Mouse (Mus musculus): ENCODE data around the gene Speg. TPM values are rescaled to one million over a fixed set of nuclear protein-coding genes. Genes with fewer than 3 reads are reported as not detected.

Speg gene
- total RNA-seq, 1 experiment, result 31.2 TPM

- Histone ChIP-seq H3K4me1 (ENCODE audit: control insufficient read depth in 2 of 2, insufficient read depth in 2 of 2, low read length in 2 of 2, poor library complexity in 1 of 2) (peaks cover 2 to 12% of the 10 kb centered on the region in 2 experiments; a peak in 3 of 4 replicates), H3K9me3 (ENCODE audit: control insufficient read depth, insufficient read depth, low read depth, low read length) (no peaks in the 10 kb centered on the region), H3K9ac (ENCODE audit: insufficient read depth, low read depth, low read length, poor library complexity, severe bottlenecking) (no peak overlapping the region), H3K27ac (ENCODE audit: insufficient read depth, low read depth, low read length, poor library complexity, severe bottlenecking) (no peak overlapping the region), H3K4me3 (ENCODE audit: insufficient read depth in 1 of 2, low read depth in 1 of 2, low read length in 2 of 2, poor library complexity in 1 of 2, severe bottlenecking in 1 of 2) (no peak overlapping the region), H3K36me3 (ENCODE audit: control insufficient read depth, insufficient read depth, low read length, poor library complexity, severe bottlenecking) (peaks cover 2% of the 10 kb centered on the region; the same call in 1 of the 2 replicates)
- no peak for DNase-seq (ENCODE audit: low read depth, low spot score)
- in situ Hi-C loops (cut with MboI; ENCODE audit: low sequenced_read_pairs in 2 of 2, unreplicated experiment in 2 of 2), result no loop called here
- TF ChIP-seq ZNF384 (IDR thresholded peaks at IDR 0.05; ENCODE audit: low read depth, low read length) (no peak), MAFK (IDR thresholded peaks at IDR 0.05; ENCODE audit: insufficient read depth, low read depth, low read length) (no peak), HCFC1 (IDR thresholded peaks at IDR 0.05; ENCODE audit: borderline replicate concordance, insufficient read depth, low read length) (no peak), CHD2 (IDR thresholded peaks at IDR 0.05; ENCODE audit: low read depth, low read length) (no peak), ZC3H11A (IDR thresholded peaks at IDR 0.05; ENCODE audit: borderline replicate concordance, low read depth, low read length) (no peak)
These were observed 11.1 kb downstream of the Speg start for GRCm38 (mm10) chr1:75386149-75386548.

DNA sequence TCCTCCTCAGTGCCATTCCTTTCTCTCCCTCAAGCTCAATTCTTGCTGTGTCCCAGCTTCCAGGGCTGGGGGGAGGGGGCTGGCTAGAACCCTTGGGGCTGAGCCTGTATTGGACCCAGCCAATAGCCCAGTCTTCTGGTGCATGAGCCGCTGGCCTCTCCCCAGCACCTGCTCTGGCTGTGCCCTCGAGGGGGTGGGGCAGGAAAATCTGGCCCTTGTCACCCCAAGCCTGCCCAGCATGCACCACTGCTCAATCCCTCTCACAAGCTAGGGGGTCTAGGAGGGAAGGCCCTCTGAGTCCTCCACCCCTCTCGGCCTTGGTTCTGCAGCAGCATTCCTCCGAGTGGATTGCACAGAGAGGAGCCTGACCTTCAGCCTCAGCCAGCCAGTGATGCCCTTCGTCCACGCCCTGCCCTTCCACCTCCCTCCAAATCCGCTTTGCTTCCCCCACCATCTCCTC, 12.4 kb downstream of the Speg start:
- peaks cover 2% of the 10 kb centered on the region; the same call in 1 of the 2 replicates for H3K36me3 ChIP-seq (ENCODE audit: control insufficient read depth, insufficient read depth, low read length, poor library complexity, severe bottlenecking)
- no peaks in the 10 kb centered on the region for H3K9me3 ChIP-seq (ENCODE audit: control insufficient read depth, insufficient read depth, low read depth, low read length)
- H3K27ac ChIP-seq (ENCODE audit: insufficient read depth, low read depth, low read length, poor library complexity, severe bottlenecking), result no peak overlapping the region
- H3K4me3 ChIP-seq (ENCODE audit: insufficient read depth in 1 of 2, low read depth in 1 of 2, low read length in 2 of 2, poor library complexity in 1 of 2, severe bottlenecking in 1 of 2), result peak overlapping the region in 1 of 2 experiments; percentile 40; a peak in 1 of 4 replicates
- DNase-seq (ENCODE audit: low read depth, low spot score), result no peak
- no peak overlapping the region for H3K9ac ChIP-seq (ENCODE audit: insufficient read depth, low read depth, low read length, poor library complexity, severe bottlenecking)
- peaks cover 0 to 10% of the 10 kb centered on the region in 2 experiments; a peak in 1 of 4 replicates for H3K4me1 ChIP-seq (ENCODE audit: control insufficient read depth in 2 of 2, insufficient read depth in 2 of 2, low read length in 2 of 2, poor library complexity in 1 of 2)
- in situ Hi-C loops (cut with MboI; ENCODE audit: low sequenced_read_pairs in 2 of 2, unreplicated experiment in 2 of 2), result no loop called here
- no peak for TF ChIP-seq ZNF384 (IDR thresholded peaks at IDR 0.05; ENCODE audit: low read depth, low read length)
- TF ChIP-seq ZC3H11A (IDR thresholded peaks at IDR 0.05; ENCODE audit: borderline replicate concordance, low read depth, low read length), result no peak
- TF ChIP-seq MAFK (IDR thresholded peaks at IDR 0.05; ENCODE audit: insufficient read depth, low read depth, low read length), result no peak
- no peak for TF ChIP-seq CHD2 (IDR thresholded peaks at IDR 0.05; ENCODE audit: low read depth, low read length)
- TF ChIP-seq HCFC1 (IDR thresholded peaks at IDR 0.05; ENCODE audit: borderline replicate concordance, insufficient read depth, low read length), result no peak

DNA sequence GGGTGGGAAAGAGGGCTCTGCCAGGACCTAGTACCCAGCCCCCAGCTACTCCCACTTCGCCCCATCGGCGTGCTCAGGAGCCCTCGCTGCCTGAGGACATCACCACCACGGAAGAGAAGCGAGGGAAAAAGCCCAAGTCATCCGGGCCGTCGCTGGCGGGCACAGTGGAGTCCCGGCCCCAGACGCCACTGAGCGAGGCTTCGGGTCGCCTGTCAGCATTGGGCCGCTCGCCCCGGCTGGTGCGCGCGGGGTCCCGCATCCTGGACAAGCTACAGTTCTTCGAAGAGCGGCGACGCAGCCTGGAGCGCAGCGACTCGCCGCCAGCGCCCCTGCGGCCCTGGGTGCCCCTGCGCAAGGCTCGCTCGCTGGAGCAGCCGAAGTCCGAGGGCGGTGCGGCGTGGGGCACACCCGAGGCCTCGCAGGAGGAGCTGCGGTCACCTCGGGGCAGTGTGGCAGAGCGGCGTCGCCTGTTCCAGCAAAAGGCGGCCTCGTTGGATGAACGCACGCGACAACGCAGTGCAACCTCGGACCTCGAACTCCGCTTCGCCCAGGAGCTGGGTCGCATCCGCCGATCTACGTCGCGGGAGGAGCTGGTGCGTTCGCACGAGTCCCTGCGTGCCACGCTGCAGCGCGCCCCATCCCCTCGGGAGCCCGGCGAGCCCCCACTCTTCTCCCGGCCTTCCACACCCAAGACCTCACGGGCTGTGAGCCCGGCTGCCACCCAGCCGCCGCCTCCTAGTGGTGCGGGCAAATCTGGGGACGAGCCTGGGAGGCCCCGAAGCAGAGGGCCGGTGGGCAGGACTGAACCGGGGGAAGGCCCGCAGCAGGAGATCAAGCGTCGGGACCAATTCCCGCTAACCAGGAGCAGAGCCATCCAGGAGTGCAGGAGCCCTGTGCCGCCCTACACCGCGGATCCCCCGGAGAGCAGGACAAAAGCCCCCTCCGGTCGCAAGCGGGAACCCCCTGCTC, 13.1 kb downstream of the Speg start:
- H3K9ac ChIP-seq (ENCODE audit: insufficient read depth, low read depth, low read length, poor library complexity, severe bottlenecking), result peak overlapping the region; percentile 2
- peaks cover 0 to 8% of the 10 kb centered on the region in 2 experiments; a peak in 1 of 4 replicates for H3K4me1 ChIP-seq (ENCODE audit: control insufficient read depth in 2 of 2, insufficient read depth in 2 of 2, low read length in 2 of 2, poor library complexity in 1 of 2)
- TF ChIP-seq HCFC1 (IDR thresholded peaks at IDR 0.05; ENCODE audit: borderline replicate concordance, insufficient read depth, low read length) (no peak), MAFK (IDR thresholded peaks at IDR 0.05; ENCODE audit: insufficient read depth, low read depth, low read length) (no peak), CHD2 (IDR thresholded peaks at IDR 0.05; ENCODE audit: low read depth, low read length) (no peak), ZNF384 (IDR thresholded peaks at IDR 0.05; ENCODE audit: low read depth, low read length) (no peak), ZC3H11A (IDR thresholded peaks at IDR 0.05; ENCODE audit: borderline replicate concordance, low read depth, low read length) (no peak)
- in situ Hi-C loops (cut with MboI; ENCODE audit: low sequenced_read_pairs in 2 of 2, unreplicated experiment in 2 of 2), result no loop called here
- DNase-seq (ENCODE audit: low read depth, low spot score), result no peak
- no peak overlapping the region for H3K27ac ChIP-seq (ENCODE audit: insufficient read depth, low read depth, low read length, poor library complexity, severe bottlenecking)
- no peaks in the 10 kb centered on the region for H3K9me3 ChIP-seq (ENCODE audit: control insufficient read depth, insufficient read depth, low read depth, low read length)
- peaks cover 2% of the 10 kb centered on the region; the same call in 1 of the 2 replicates for H3K36me3 ChIP-seq (ENCODE audit: control insufficient read depth, insufficient read depth, low read length, poor library complexity, severe bottlenecking)
- H3K4me3 ChIP-seq (ENCODE audit: insufficient read depth in 1 of 2, low read depth in 1 of 2, low read length in 2 of 2, poor library complexity in 1 of 2, severe bottlenecking in 1 of 2), result peak overlapping the region; percentile 32 to 40; a peak in 3 of 4 replicates

- H3K4me3 ChIP-seq (ENCODE audit: insufficient read depth in 1 of 2, low read depth in 1 of 2, low read length in 2 of 2, poor library complexity in 1 of 2, severe bottlenecking in 1 of 2), result peak overlapping the region; percentile 32 to 40; a peak in 3 of 4 replicates
- in situ Hi-C loops (cut with MboI; ENCODE audit: low sequenced_read_pairs in 2 of 2, unreplicated experiment in 2 of 2), result no loop called here
- DNase-seq (ENCODE audit: low read depth, low spot score), result no peak
- H3K27ac ChIP-seq (ENCODE audit: insufficient read depth, low read depth, low read length, poor library complexity, severe bottlenecking), result no peak overlapping the region
- peaks cover 0 to 8% of the 10 kb centered on the region in 2 experiments; a peak in 1 of 4 replicates for H3K4me1 ChIP-seq (ENCODE audit: control insufficient read depth in 2 of 2, insufficient read depth in 2 of 2, low read length in 2 of 2, poor library complexity in 1 of 2)
- no peaks in the 10 kb centered on the region for H3K9me3 ChIP-seq (ENCODE audit: control insufficient read depth, insufficient read depth, low read depth, low read length)
- no peak for TF ChIP-seq CHD2 (IDR thresholded peaks at IDR 0.05; ENCODE audit: low read depth, low read length)
- peak overlapping the region; percentile 2; the same call in 1 of the 2 replicates for H3K9ac ChIP-seq (ENCODE audit: insufficient read depth, low read depth, low read length, poor library complexity, severe bottlenecking)
- H3K36me3 ChIP-seq (ENCODE audit: control insufficient read depth, insufficient read depth, low read length, poor library complexity, severe bottlenecking), result peaks cover 2% of the 10 kb centered on the region; the same call in 1 of the 2 replicates
These were observed 13.9 kb downstream of the Speg start for GRCm38 (mm10) chr1:75388898-75389515.

Measured in ES-E14 (cell line).